Mouse (Mus musculus) neural tube, embryonic 13.5 days (tissue): ENCODE data around the gene Cuedc2. TPM values are rescaled to one million over a fixed set of nuclear protein-coding genes. Genes with fewer than 3 reads are reported as not detected.

Source experiments
- ATAC-seq: fragments of 200-750 bp; cut with Nextera tagmentation; 2 replicates; pipeline ENCODE4 v1.8.0; 2017; ENCODE audit warnings: low read depth, mild to moderate bottlenecking, moderate TSS enrichment, moderate library complexity
- H3K27ac ChIP-seq: fragments of 300-500 bp; sonication (generic); replicated peaks from 2 replicates; pipeline ENCODE4 v1.5.1; 2015; ENCODE audit warnings: moderate library complexity, mild to moderate bottlenecking, inconsistent platforms
- H3K27me3 ChIP-seq: fragments of 300-500 bp; sonication (generic); 2 replicates; pipeline ENCODE4 v1.6.1; 2015; ENCODE audit warnings: mild to moderate bottlenecking, inconsistent platforms
- H3K36me3 ChIP-seq: fragments of 300-500 bp; sonication (generic); 2 replicates; pipeline ENCODE4 v1.6.1; 2015; ENCODE audit warnings: mild to moderate bottlenecking, inconsistent platforms
- H3K4me1 ChIP-seq: fragments of 300-500 bp; sonication (generic); replicated peaks from 2 replicates; pipeline ENCODE4 v1.6.1; 2015; ENCODE audit warnings: inconsistent platforms
- H3K4me2 ChIP-seq: fragments of 300-500 bp; sonication (generic); 2 replicates; pipeline ENCODE4 v1.6.1; 2015; ENCODE audit warnings: inconsistent platforms, mild to moderate bottlenecking, moderate library complexity
- H3K4me3 ChIP-seq: fragments of 300-500 bp; sonication (generic); 2 replicates; pipeline ENCODE4 v1.5.1; 2015; ENCODE audit warnings: mild to moderate bottlenecking, inconsistent platforms
- H3K9ac ChIP-seq: fragments of 300-500 bp; sonication (generic); 2 replicates; pipeline ENCODE4 v1.6.1; 2015; ENCODE audit warnings: moderate library complexity, mild to moderate bottlenecking, inconsistent platforms
- H3K9me3 ChIP-seq: fragments of 300-500 bp; sonication (generic); 2 replicates; pipeline ENCODE4 v1.6.1; 2016; ENCODE audit warnings: inconsistent platforms
- whole genome bisulfite sequencing: fragments of 180-500 bp; shearing (Covaris S2); methylation state at CpG from one replicate; pipeline ENCODE4 v1.1.7; 2015; 5-methylcytosine and 5-hydroxymethylcytosine counted together
- polyA plus RNA-seq: library from polyadenylated mRNA; unstranded; fragments of >200 nt; fragmentation: Nextera tagmentation; extraction: Ambion mirVana; gene quantifications from 2 replicates; pipeline ENCODE4 v1.2.1, GENCODE M21; 2015

Gene Cuedc2
- polyA plus RNA-seq, 1 experiment from 2014 or later: 357 TPM

GRCm38 (mm10) chr19:46324918-46325317, 13.6 kb downstream of the Cuedc2 start:
- Histone ChIP-seq H3K9me3 (no peaks in the 10 kb centered on the region), H3K4me2 (peak overlapping the region; percentile 99), H3K4me3 (peak overlapping the region; percentile 65), H3K27ac (no peak overlapping the region), H3K4me1 (peaks cover 80% of the 10 kb centered on the region), H3K9ac (0 out of 2 replicates have a peak overlapping the region, but pooled peaks have one; percentile 80), H3K36me3 (no peaks in the 10 kb centered on the region), H3K27me3 (peaks cover 43% of the 10 kb centered on the region)
- no peak for ATAC-seq
- WGBS: 83% methylated on average over 5 of the region's 5 CpGs

GRCm38 (mm10) chr19:46324366-46324765, 14.1 kb downstream of the Cuedc2 start:
- no peak for ATAC-seq
- no peak overlapping the region for H3K27ac ChIP-seq
- 74% methylated on average over 11 of the region's 11 CpGs for WGBS
- H3K4me1 ChIP-seq: peaks cover 79% of the 10 kb centered on the region
- no peak overlapping the region for H3K4me3 ChIP-seq
- peak overlapping the region; percentile 80; the same call in 1 of the 2 replicates for H3K9ac ChIP-seq
- H3K9me3 ChIP-seq: no peaks in the 10 kb centered on the region
- no peaks in the 10 kb centered on the region for H3K36me3 ChIP-seq
- peaks cover 49% of the 10 kb centered on the region for H3K27me3 ChIP-seq
- H3K4me2 ChIP-seq: 0 out of 2 replicates have a peak overlapping the region, but pooled peaks have one; percentile 16

GRCm38 (mm10) chr19:46323716-46324115, 14.8 kb downstream of the Cuedc2 start:
- Histone ChIP-seq H3K9me3 (no peaks in the 10 kb centered on the region), H3K4me2 (no peak overlapping the region), H3K4me3 (no peak overlapping the region), H3K36me3 (no peaks in the 10 kb centered on the region), H3K27me3 (peaks cover 55% of the 10 kb centered on the region), H3K27ac (no peak overlapping the region), H3K4me1 (peaks cover 79% of the 10 kb centered on the region), H3K9ac (peak overlapping the region; percentile 43; the same call in 1 of the 2 replicates)
- no peak for ATAC-seq
- 61% methylated on average over 5 of the region's 5 CpGs for WGBS

- Histone ChIP-seq H3K9me3 (no peaks in the 10 kb centered on the region), H3K4me3 (no peak overlapping the region), H3K9ac (peak overlapping the region; percentile 41), H3K36me3 (no peaks in the 10 kb centered on the region), H3K27ac (no peak overlapping the region), H3K27me3 (peaks cover 62% of the 10 kb centered on the region), H3K4me2 (no peak overlapping the region), H3K4me1 (peaks cover 85% of the 10 kb centered on the region)
- 83% methylated on average over 13 of the region's 13 CpGs for WGBS
- ATAC-seq: no peak
These were observed 15.4 kb downstream of the Cuedc2 start for GRCm38 (mm10) chr19:46322996-46323572.

- Histone ChIP-seq H3K9ac (peak overlapping the region; percentile 41), H3K4me1 (peaks cover 87% of the 10 kb centered on the region), H3K9me3 (no peaks in the 10 kb centered on the region), H3K4me2 (peak overlapping the region; percentile 43), H3K36me3 (no peaks in the 10 kb centered on the region), H3K27ac (peak overlapping the region; percentile 75), H3K4me3 (no peak overlapping the region), H3K27me3 (peaks cover 69% of the 10 kb centered on the region)
- 65% methylated on average over 11 of the region's 11 CpGs for WGBS
- ATAC-seq: no peak
These were observed 16.1 kb downstream of the Cuedc2 start for GRCm38 (mm10) chr19:46322144-46322995.

- 18% methylated on average over 6 of the region's 6 CpGs for WGBS
These were observed 17.2 kb downstream of the Cuedc2 start for GRCm38 (mm10) chr19:46321101-46321943.

GRCm38 (mm10) chr19:46320076-46320785, 18.3 kb downstream of the Cuedc2 start:
- H3K4me1 ChIP-seq: peaks cover 87% of the 10 kb centered on the region
- H3K4me2 ChIP-seq: no peak overlapping the region
- H3K4me3 ChIP-seq: no peak overlapping the region
- no peaks in the 10 kb centered on the region for H3K36me3 ChIP-seq
- 80% methylated on average over 8 of the region's 8 CpGs for WGBS
- H3K27ac ChIP-seq: 0 out of 2 replicates have a peak overlapping the region, but pooled peaks have one; percentile 33
- peaks cover 82% of the 10 kb centered on the region for H3K27me3 ChIP-seq
- no peak for ATAC-seq
- no peak overlapping the region for H3K9ac ChIP-seq
- H3K9me3 ChIP-seq: no peaks in the 10 kb centered on the region

More at GRCm38 (mm10) chr19:46321101-46321943, 17.2 kb downstream of the Cuedc2 start:
- H3K9ac ChIP-seq: peak overlapping the region; percentile 41
- ATAC-seq: peak; percentile 59
- no peaks in the 10 kb centered on the region for H3K36me3 ChIP-seq
- H3K9me3 ChIP-seq: no peaks in the 10 kb centered on the region
- H3K4me3 ChIP-seq: no peak overlapping the region
- H3K27ac ChIP-seq: peak overlapping the region; percentile 75
- H3K4me2 ChIP-seq: peak overlapping the region; percentile 43
- H3K27me3 ChIP-seq: peaks cover 79% of the 10 kb centered on the region
- peaks cover 87% of the 10 kb centered on the region for H3K4me1 ChIP-seq

GRCm38 (mm10) chr19:46318586-46319378, 19.7 kb downstream of the Cuedc2 start:
- H3K4me3 ChIP-seq: peak overlapping the region; percentile 52
- H3K27ac ChIP-seq: peak overlapping the region; percentile 70; the same call in 1 of the 2 replicates
- H3K27me3 ChIP-seq: peaks cover 82% of the 10 kb centered on the region
- no peak for ATAC-seq
- H3K36me3 ChIP-seq: no peaks in the 10 kb centered on the region
- peak overlapping the region; percentile 66 for H3K4me2 ChIP-seq
- no peaks in the 10 kb centered on the region for H3K9me3 ChIP-seq
- peak overlapping the region; percentile 19; the same call in 1 of the 2 replicates for H3K9ac ChIP-seq
- peaks cover 73% of the 10 kb centered on the region for H3K4me1 ChIP-seq
- 9% methylated on average over 16 of the region's 16 CpGs for WGBS

GRCm38 (mm10) chr19:46318031-46318471, 20.5 kb downstream of the Cuedc2 start:
- ATAC-seq: peak; percentile 11; the same call in 1 of the 2 replicates
- Histone ChIP-seq H3K4me3 (peak overlapping the region; percentile 52), H3K27ac (0 out of 2 replicates have a peak overlapping the region, but pooled peaks have one; percentile 24), H3K9ac (peak overlapping the region; percentile 81), H3K4me1 (peaks cover 71% of the 10 kb centered on the region), H3K27me3 (peaks cover 82% of the 10 kb centered on the region), H3K4me2 (peak overlapping the region; percentile 66), H3K36me3 (peaks cover 7% of the 10 kb centered on the region), H3K9me3 (no peaks in the 10 kb centered on the region)
- WGBS: 3% methylated on average over 33 of the region's 42 CpGs

GRCm38 (mm10) chr19:46317546-46317885, 21.0 kb downstream of the Cuedc2 start:
- H3K27me3 ChIP-seq: peaks cover 83% of the 10 kb centered on the region
- H3K27ac ChIP-seq: peak overlapping the region; percentile 24; the same call in 1 of the 2 replicates
- peak overlapping the region; percentile 81 for H3K9ac ChIP-seq
- peak; percentile 5 for ATAC-seq
- peak overlapping the region; percentile 52 for H3K4me3 ChIP-seq
- H3K9me3 ChIP-seq: no peaks in the 10 kb centered on the region
- peaks cover 66% of the 10 kb centered on the region for H3K4me1 ChIP-seq
- under 1% methylated on average over 40 of the region's 48 CpGs for WGBS
- H3K36me3 ChIP-seq: peaks cover 12% of the 10 kb centered on the region
- H3K4me2 ChIP-seq: peak overlapping the region; percentile 66
